Mouse (Mus musculus) myocyte (in vitro differentiated cells): Measurements from ENCODE around the gene Pgap3. TPM values are rescaled to one million over a fixed set of nuclear protein-coding genes. Genes with fewer than 3 reads are reported as not detected.

Source experiments
- H3K27me3 ChIP-seq: one replicate; pipeline ENCODE4 v1.6.1; 2011; ENCODE audit not compliant: control insufficient read depth, insufficient read depth, insufficient read length
- H3K36me3 ChIP-seq: one replicate; pipeline ENCODE4 v1.6.1; 2011; ENCODE audit not compliant: control insufficient read depth, insufficient read depth
- H3K4me2 ChIP-seq: one replicate; pipeline ENCODE4 v1.6.1; 2011; ENCODE audit warnings: low read depth, control low read depth
- H3K4me3 ChIP-seq: one replicate; pipeline ENCODE4 v1.5.1; 2011; ENCODE audit warnings: mild to moderate bottlenecking, control low read depth, moderate library complexity
- H3K79me2 ChIP-seq: one replicate; pipeline ENCODE4 v1.6.1; 2011; ENCODE audit not compliant: control insufficient read depth, insufficient read depth
- H3ac ChIP-seq: one replicate; pipeline ENCODE4 v1.6.1; 2011; ENCODE audit not compliant: control insufficient read depth, insufficient read length
- CEBPB ChIP-seq: IDR thresholded peaks from 2 replicates; pipeline ENCODE4 v1.6.1; 2011; ENCODE audit warnings: mild to moderate bottlenecking, moderate library complexity; ENCODE audit not compliant: poor library complexity, insufficient read depth, severe bottlenecking
- E2F4 ChIP-seq: IDR thresholded peaks from one replicate; pipeline ENCODE4 v1.6.1; 2011; ENCODE audit warnings: mild to moderate bottlenecking, control low read depth, moderate library complexity; ENCODE audit not compliant: insufficient read depth
- MAX ChIP-seq: IDR thresholded peaks from one replicate; pipeline ENCODE4 v1.6.1; 2011; ENCODE audit warnings: low read depth, mild to moderate bottlenecking, control low read depth
- MYOD1 ChIP-seq, 3 experiments: IDR thresholded peaks; one replicate each; pipeline ENCODE4 v1.6.1; 2011; ENCODE audit warnings: control low read depth in 2 of 3, low read depth in 2 of 3, mild to moderate bottlenecking in 2 of 3, moderate library complexity in 1 of 3; ENCODE audit not compliant: insufficient read length in 2 of 3, control insufficient read depth in 1 of 3
- MYOG ChIP-seq, 3 experiments: IDR thresholded peaks; one replicate each; pipeline ENCODE4 v1.6.1; 2011; ENCODE audit warnings: control low read depth in 2 of 3, low read depth in 2 of 3, mild to moderate bottlenecking in 2 of 3; ENCODE audit not compliant: insufficient read length in 2 of 3, control insufficient read depth in 1 of 3, insufficient read depth in 1 of 3
- POLR2A ChIP-seq: IDR thresholded peaks from one replicate; pipeline ENCODE4 v1.6.1; 2011; ENCODE audit warnings: low read depth, mild to moderate bottlenecking, control low read depth, moderate library complexity; ENCODE audit not compliant: insufficient read length
- POLR2AphosphoS2 ChIP-seq: IDR thresholded peaks from one replicate; pipeline ENCODE4 v1.6.1; 2011; ENCODE audit warnings: low read depth, control low read depth; ENCODE audit not compliant: insufficient read length
- REST ChIP-seq: IDR thresholded peaks from one replicate; pipeline ENCODE4 v1.6.1; 2011; ENCODE audit warnings: mild to moderate bottlenecking, control low read depth, moderate library complexity; ENCODE audit not compliant: insufficient read depth, insufficient read length
- SRF ChIP-seq: IDR thresholded peaks from one replicate; pipeline ENCODE4 v1.6.1; 2011; ENCODE audit warnings: low read depth; ENCODE audit not compliant: control insufficient read depth, insufficient read length
- TCF12 ChIP-seq: IDR thresholded peaks from one replicate; pipeline ENCODE4 v1.6.1; 2011; ENCODE audit warnings: mild to moderate bottlenecking, control low read depth; ENCODE audit not compliant: poor library complexity, insufficient read depth, severe bottlenecking
- TCF3 ChIP-seq: IDR thresholded peaks from one replicate; pipeline ENCODE4 v1.6.1; 2011; ENCODE audit warnings: low read depth, control low read depth; ENCODE audit not compliant: insufficient read length
- USF1 ChIP-seq: IDR thresholded peaks from one replicate; pipeline ENCODE4 v1.6.1; 2011; ENCODE audit warnings: low read depth, mild to moderate bottlenecking, control low read depth, moderate library complexity
- polyA plus RNA-seq: library from polyadenylated mRNA; unstranded; fragments of >200 nt; fragmentation: generic; extraction: Trizol; gene quantifications from one replicate; pipeline ENCODE4 v1.2.1, GENCODE M21; 2012; ENCODE audit warnings: missing spikeins

Gene Pgap3
- polyA plus RNA-seq, 1 experiment, result 8.7 TPM

- no peak overlapping the region for H3K4me2 ChIP-seq
- peaks cover 28% of the 10 kb centered on the region for H3K36me3 ChIP-seq
- H3K27me3 ChIP-seq, result no peaks in the 10 kb centered on the region
- no peak overlapping the region for H3K4me3 ChIP-seq
- H3ac ChIP-seq, result no peak overlapping the region
- TF ChIP-seq POLR2A, result no peak
- TF ChIP-seq SRF, result no peak
- TF ChIP-seq TCF3, result no peak
- no peak for TF ChIP-seq E2F4
- TF ChIP-seq USF1, result no peak
- TF ChIP-seq TCF12, result no peak
- no peak for TF ChIP-seq CEBPB
- TF ChIP-seq REST, result no peak
- no peak for TF ChIP-seq MYOG (IDR thresholded peaks at IDR 0.05; ENCODE audit: control insufficient read depth in 1 of 3, insufficient read depth in 1 of 3, insufficient read length in 2 of 3, low read depth in 2 of 3)
- TF ChIP-seq MAX, result no peak
- no peak for TF ChIP-seq MYOD1 (IDR thresholded peaks at IDR 0.05; ENCODE audit: control insufficient read depth in 1 of 3, insufficient read length in 2 of 3, low read depth in 2 of 3)
- TF ChIP-seq POLR2AphosphoS2, result no peak
- no peaks in the 10 kb centered on the region for H3K79me2 ChIP-seq
Measured at GRCm38 (mm10) chr11:98377787-98378186, 22.5 kb downstream of the Pgap3 start.

- no peak overlapping the region for H3K4me2 ChIP-seq
- H3K27me3 ChIP-seq, result no peaks in the 10 kb centered on the region
- no peak overlapping the region for H3K4me3 ChIP-seq
- H3K36me3 ChIP-seq, result peaks cover 28% of the 10 kb centered on the region
- no peak overlapping the region for H3ac ChIP-seq
- TF ChIP-seq E2F4 (no peak), TCF3 (no peak), SRF (no peak), MAX (no peak), MYOD1 (IDR thresholded peaks at IDR 0.05; ENCODE audit: control insufficient read depth in 1 of 3, insufficient read length in 2 of 3, low read depth in 2 of 3) (no peak), USF1 (no peak), POLR2A (no peak), POLR2AphosphoS2 (no peak), MYOG (IDR thresholded peaks at IDR 0.05; ENCODE audit: control insufficient read depth in 1 of 3, insufficient read depth in 1 of 3, insufficient read length in 2 of 3, low read depth in 2 of 3) (no peak), TCF12 (no peak), CEBPB (no peak), REST (no peak)
- no peaks in the 10 kb centered on the region for H3K79me2 ChIP-seq
Measured at GRCm38 (mm10) chr11:98376756-98377155, 23.5 kb downstream of the Pgap3 start.

- H3K36me3 ChIP-seq, result peaks cover 28% of the 10 kb centered on the region
- no peak for TF ChIP-seq USF1
- no peak for TF ChIP-seq TCF12
- no peak for TF ChIP-seq MYOG (IDR thresholded peaks at IDR 0.05; ENCODE audit: control insufficient read depth in 1 of 3, insufficient read depth in 1 of 3, insufficient read length in 2 of 3, low read depth in 2 of 3)
- TF ChIP-seq CEBPB, result no peak
- TF ChIP-seq TCF3, result no peak
- no peak for TF ChIP-seq REST
- TF ChIP-seq MYOD1 (IDR thresholded peaks at IDR 0.05; ENCODE audit: control insufficient read depth in 1 of 3, insufficient read length in 2 of 3, low read depth in 2 of 3), result no peak
- TF ChIP-seq E2F4, result no peak
- no peak for TF ChIP-seq MAX
- TF ChIP-seq SRF, result no peak
- TF ChIP-seq POLR2A, result no peak
- TF ChIP-seq POLR2AphosphoS2, result no peak
- H3ac ChIP-seq, result no peak overlapping the region
Measured at GRCm38 (mm10) chr11:98374266-98374665, 26.0 kb downstream of the Pgap3 start.

GRCm38 (mm10) chr11:98373244-98373643, 27.0 kb downstream of the Pgap3 start:
- Histone ChIP-seq H3K27me3 (no peaks in the 10 kb centered on the region), H3K79me2 (no peaks in the 10 kb centered on the region), H3K4me3 (no peak overlapping the region), H3ac (no peak overlapping the region), H3K36me3 (peaks cover 25% of the 10 kb centered on the region), H3K4me2 (no peak overlapping the region)
- no peak for TF ChIP-seq SRF
- no peak for TF ChIP-seq MAX
- TF ChIP-seq E2F4, result no peak
- no peak for TF ChIP-seq REST
- no peak for TF ChIP-seq MYOD1 (IDR thresholded peaks at IDR 0.05; ENCODE audit: control insufficient read depth in 1 of 3, insufficient read length in 2 of 3, low read depth in 2 of 3)
- no peak for TF ChIP-seq POLR2A
- no peak for TF ChIP-seq POLR2AphosphoS2
- TF ChIP-seq USF1, result no peak
- TF ChIP-seq MYOG (IDR thresholded peaks at IDR 0.05; ENCODE audit: control insufficient read depth in 1 of 3, insufficient read depth in 1 of 3, insufficient read length in 2 of 3, low read depth in 2 of 3), result no peak
- TF ChIP-seq TCF12, result no peak

More at GRCm38 (mm10) chr11:98374266-98374665, 26.0 kb downstream of the Pgap3 start:
- Histone ChIP-seq H3K27me3 (no peaks in the 10 kb centered on the region), H3K4me2 (no peak overlapping the region), H3K4me3 (no peak overlapping the region), H3K79me2 (no peaks in the 10 kb centered on the region)

- no peak for TF ChIP-seq TCF12
- no peak for TF ChIP-seq USF1
- no peak for TF ChIP-seq REST
- no peak for TF ChIP-seq MYOD1 (IDR thresholded peaks at IDR 0.05; ENCODE audit: control insufficient read depth in 1 of 3, insufficient read length in 2 of 3, low read depth in 2 of 3)
- no peak for TF ChIP-seq SRF
- no peak for TF ChIP-seq TCF3
- TF ChIP-seq POLR2AphosphoS2, result no peak
- no peak for TF ChIP-seq E2F4
- TF ChIP-seq MAX, result no peak
- no peak for TF ChIP-seq MYOG (IDR thresholded peaks at IDR 0.05; ENCODE audit: control insufficient read depth in 1 of 3, insufficient read depth in 1 of 3, insufficient read length in 2 of 3, low read depth in 2 of 3)
- no peak for TF ChIP-seq POLR2A
- Histone ChIP-seq H3K4me2 (no peak overlapping the region), H3K79me2 (no peaks in the 10 kb centered on the region), H3K4me3 (no peak overlapping the region), H3K27me3 (no peaks in the 10 kb centered on the region), H3K36me3 (peaks cover 22% of the 10 kb centered on the region), H3ac (no peak overlapping the region)
Measured at GRCm38 (mm10) chr11:98372406-98372805, 27.9 kb downstream of the Pgap3 start.
